Mouse (Mus musculus): ENCODE results near the gene Tns4. TPM values are rescaled to one million over a fixed set of nuclear protein-coding genes. Genes with fewer than 3 reads are reported as not detected.

Tns4 gene
- polyA plus RNA-seq, 1 experiment from 2014 or later, result 0.13 TPM

Other genes with a start within 250 kb of the Tns4 start
- 3.8 and 4.0 TPM in 2 replicates for gene Wipf2, start 225.7 kb downstream of the Tns4 start, polyA plus RNA-seq (2014; fragmentation: Nextera tagmentation; extraction: Ambion mirVana)
- gene Cdc6, start 181.5 kb downstream of the Tns4 start, polyA plus RNA-seq (2014; fragmentation: Nextera tagmentation; extraction: Ambion mirVana), result 33.6 and 34.0 TPM in 2 replicates
- 34.9 and 36.6 TPM in 2 replicates for gene Rara, start 161.5 kb downstream of the Tns4 start, polyA plus RNA-seq (2014; fragmentation: Nextera tagmentation; extraction: Ambion mirVana)
- 1.3 and 1.5 TPM in 2 replicates for gene Gjd3, start 106.3 kb downstream of the Tns4 start, polyA plus RNA-seq (2014; fragmentation: Nextera tagmentation; extraction: Ambion mirVana)
- gene Top2a, start 65.1 kb downstream of the Tns4 start, polyA plus RNA-seq (2014; fragmentation: Nextera tagmentation; extraction: Ambion mirVana), result 220 and 244 TPM in 2 replicates
- gene Igfbp4, start 48.1 kb downstream of the Tns4 start, polyA plus RNA-seq (2014; fragmentation: Nextera tagmentation; extraction: Ambion mirVana), result 284 and 289 TPM in 2 replicates
- gene Ccr7, start 65.8 kb upstream of the Tns4 start, polyA plus RNA-seq (2014; fragmentation: Nextera tagmentation; extraction: Ambion mirVana), result 0.21 and 0.36 TPM in 2 replicates
- gene Smarce1, start 141.7 kb upstream of the Tns4 start, polyA plus RNA-seq (2014; fragmentation: Nextera tagmentation; extraction: Ambion mirVana), result 125 and 130 TPM in 2 replicates
- gene Krt222, start 154.8 kb upstream of the Tns4 start, polyA plus RNA-seq (2014; fragmentation: Nextera tagmentation; extraction: Ambion mirVana), result 1.2 TPM in 2 replicates
- not detected in 2 replicates for gene Krt24, start 196.0 kb upstream of the Tns4 start, polyA plus RNA-seq (2014; fragmentation: Nextera tagmentation; extraction: Ambion mirVana)
- gene Krt25, start 233.6 kb upstream of the Tns4 start, polyA plus RNA-seq (2014; fragmentation: Nextera tagmentation; extraction: Ambion mirVana), result not detected in 2 replicates
- gene Krt26, start 248.7 kb upstream of the Tns4 start, polyA plus RNA-seq (2014; fragmentation: Nextera tagmentation; extraction: Ambion mirVana), result not detected in 2 replicates